Mouse (Mus musculus): ENCODE data around the gene Myo9b.
A peak's percentile ranks its signal among the peaks of the same experiment; 100 is the strongest.
"Not testable (repeated sequence)": the region's sequence is repeated elsewhere in the genome, so short reads cannot be mapped to it uniquely, and the experiment has no call there.

Myo9b gene

GRCm38 (mm10) chr8:71272286-71273150 is at the start of gene Myo9b, which contains the start of gene Haus8:
TSS of gene Myo9b (plus strand) at chr8:71272714.
TSS of gene Haus8 (minus strand) at chr8:71272934.
- peak; percentile 90 for DNase-seq (ENCODE audit: low spot score)

GRCm38 (mm10) chr8:71224560-71224959 is 48.0 kb upstream of the Myo9b start:
- DNase-seq (ENCODE audit: low spot score): no peak

GRCm38 (mm10) chr8:71242757-71243156 is 29.8 kb upstream of the Myo9b start:
- no peak for DNase-seq (ENCODE audit: low spot score)

- no peak for DNase-seq (ENCODE audit: low spot score)
Measured at GRCm38 (mm10) chr8:71248203-71248602, 24.3 kb upstream of the Myo9b start.

- no peak for DNase-seq (ENCODE audit: low spot score)
Measured at GRCm38 (mm10) chr8:71256545-71257232, 15.8 kb upstream of the Myo9b start.

- DNase-seq (ENCODE audit: low spot score): no peak
Measured at GRCm38 (mm10) chr8:71261234-71261633, 11.3 kb upstream of the Myo9b start.

- DNase-seq (ENCODE audit: low spot score): no peak
Measured at GRCm38 (mm10) chr8:71267690-71268089, 4.8 kb upstream of the Myo9b start.

GRCm38 (mm10) chr8:71268286-71268685 is 4.2 kb upstream of the Myo9b start:
- DNase-seq (ENCODE audit: low spot score): not testable (repeated sequence)

GRCm38 (mm10) chr8:71271630-71272029 is 884 bp upstream of the Myo9b start:
- no peak for DNase-seq (ENCODE audit: low spot score)

- peak; percentile 29 for DNase-seq (ENCODE audit: low spot score)
Measured at GRCm38 (mm10) chr8:71273151-71273510, 617 bp downstream of the Myo9b start.

- DNase-seq (ENCODE audit: low spot score): no peak
Measured at GRCm38 (mm10) chr8:71274478-71274877, 2.0 kb downstream of the Myo9b start.

- DNase-seq (ENCODE audit: low spot score): no peak
Measured at GRCm38 (mm10) chr8:71276166-71276565, 3.7 kb downstream of the Myo9b start.

- not testable (repeated sequence) for DNase-seq (ENCODE audit: low spot score)
Measured at GRCm38 (mm10) chr8:71279409-71279808, 6.9 kb downstream of the Myo9b start.

GRCm38 (mm10) chr8:71281731-71282130 is 9.2 kb downstream of the Myo9b start:
- DNase-seq (ENCODE audit: low spot score): not testable (repeated sequence)

GRCm38 (mm10) chr8:71282621-71283020 is 10.1 kb downstream of the Myo9b start:
- no peak for DNase-seq (ENCODE audit: low spot score)

GRCm38 (mm10) chr8:71286223-71286622 is 13.7 kb downstream of the Myo9b start:
- not testable (repeated sequence) for DNase-seq (ENCODE audit: low spot score)

GRCm38 (mm10) chr8:71288441-71288949 is 16.0 kb downstream of the Myo9b start:
- no peak for DNase-seq (ENCODE audit: low spot score)

- DNase-seq (ENCODE audit: low spot score): no peak
Measured at GRCm38 (mm10) chr8:71289098-71289497, 16.6 kb downstream of the Myo9b start.

GRCm38 (mm10) chr8:71290211-71290610 is 17.7 kb downstream of the Myo9b start:
- DNase-seq (ENCODE audit: low spot score): no peak

GRCm38 (mm10) chr8:71290911-71291310 is 18.4 kb downstream of the Myo9b start:
- no peak for DNase-seq (ENCODE audit: low spot score)

GRCm38 (mm10) chr8:71291351-71291750 is 18.8 kb downstream of the Myo9b start:
- DNase-seq (ENCODE audit: low spot score): no peak

GRCm38 (mm10) chr8:71293930-71294329 is 21.4 kb downstream of the Myo9b start:
- DNase-seq (ENCODE audit: low spot score): not testable (repeated sequence)

GRCm38 (mm10) chr8:71296188-71296621 is 23.7 kb downstream of the Myo9b start:
- DNase-seq (ENCODE audit: low spot score): no peak
